Mouse (Mus musculus) left cerebral cortex, adult 18-20 months (tissue): Measurements from ENCODE around the gene Cops7b. TPM values are rescaled to one million over a fixed set of nuclear protein-coding genes. Genes with fewer than 3 reads are reported as not detected.
A peak's percentile ranks its signal among the peaks of the same experiment; 100 is the strongest.
"Not testable (repeated sequence)": the region's sequence is repeated elsewhere in the genome, so short reads cannot be mapped to it uniquely, and the experiment has no call there.

Source experiments
- DNase-seq, 2 experiments: peaks; one replicate each; pipeline ENCODE4 v3.0.0; 2021 to 2022; ENCODE audit warnings: low spot score in 2 of 2, mixed read lengths in 1 of 2
- long read RNA-seq, 2 experiments: library from polyadenylated mRNA; stranded (forward); transcript quantifications; one replicate each; pipeline ENCODE4 v2.0.0; 2021
- total RNA-seq, 2 experiments: library from RNA; stranded (reverse); gene quantifications; 2 replicates each; pipeline ENCODE4 v1.2.3; 2021

The Cops7b gene
- total RNA-seq: 10 to 100 TPM; 24.1 to 24.2 TPM
- long read RNA-seq, experiment 1, full-length matches to known transcripts: 36 of 44 reads
- long read RNA-seq, experiment 1, partial matches to known transcripts: 6 of 44 reads
- long read RNA-seq, experiment 1, other reads (novel, unspliced or antisense): 2 of 44 reads
- long read RNA-seq, experiment 2, transcript Cops7b-201 (7 exons, 2,231 nt): major isoform, 18 of 27 reads
- long read RNA-seq, experiment 2, partial matches to known transcripts: 8 of 27 reads
- long read RNA-seq, experiment 2, other reads (novel, unspliced or antisense): 1 of 27 reads

GRCm38 (mm10) chr1:86582451-86583096, at the start of gene Cops7b, which contains the start of gene Pde6d:
TSS of gene Cops7b (plus strand) at chr1:86582904.
TSS of gene Pde6d (minus strand) at chr1:86582629.
- peak; percentile 96 to 98 for DNase-seq

- peak in 1 of 2 experiments; percentile 42 for DNase-seq
Measured at GRCm38 (mm10) chr1:86533411-86534130, 49.1 kb upstream of the Cops7b start.

- DNase-seq: no peak
Measured at GRCm38 (mm10) chr1:86538383-86538782, 44.3 kb upstream of the Cops7b start.

GRCm38 (mm10) chr1:86539583-86539982, 43.1 kb upstream of the Cops7b start:
- DNase-seq: not testable (repeated sequence)

GRCm38 (mm10) chr1:86542584-86542983, 40.1 kb upstream of the Cops7b start:
- DNase-seq: no peak

GRCm38 (mm10) chr1:86546797-86547196, 35.9 kb upstream of the Cops7b start:
- no peak for DNase-seq

GRCm38 (mm10) chr1:86551299-86551698, 31.4 kb upstream of the Cops7b start:
- no peak for DNase-seq

GRCm38 (mm10) chr1:86551877-86552276, 30.8 kb upstream of the Cops7b start:
- DNase-seq: no peak

GRCm38 (mm10) chr1:86555665-86556064, 27.0 kb upstream of the Cops7b start:
- no peak for DNase-seq

- no peak for DNase-seq
Measured at GRCm38 (mm10) chr1:86557872-86558271, 24.8 kb upstream of the Cops7b start.

GRCm38 (mm10) chr1:86559232-86559631, 23.5 kb upstream of the Cops7b start:
- no peak for DNase-seq

- DNase-seq: no peak
Measured at GRCm38 (mm10) chr1:86562663-86563062, 20.0 kb upstream of the Cops7b start.

- DNase-seq: no peak
Measured at GRCm38 (mm10) chr1:86568409-86568808, 14.3 kb upstream of the Cops7b start.

GRCm38 (mm10) chr1:86569292-86569860, 13.3 kb upstream of the Cops7b start:
- DNase-seq: no peak

- no peak for DNase-seq
Measured at GRCm38 (mm10) chr1:86571381-86571780, 11.3 kb upstream of the Cops7b start.

GRCm38 (mm10) chr1:86571941-86572340, 10.8 kb upstream of the Cops7b start:
- DNase-seq: no peak

- DNase-seq: no peak
Measured at GRCm38 (mm10) chr1:86580426-86580825, 2.3 kb upstream of the Cops7b start.

- DNase-seq: no peak
Measured at GRCm38 (mm10) chr1:86581692-86582450, 833 bp upstream of the Cops7b start.

GRCm38 (mm10) chr1:86583709-86584108, 1.0 kb downstream of the Cops7b start:
- no peak for DNase-seq

GRCm38 (mm10) chr1:86586992-86587391, 4.3 kb downstream of the Cops7b start:
- DNase-seq: peak; percentile 81 to 85

GRCm38 (mm10) chr1:86594539-86594938, 11.8 kb downstream of the Cops7b start:
- DNase-seq: no peak
